23 mouse cellular contexts compared by ENCODE assay signal in the genomic region with DNA sequence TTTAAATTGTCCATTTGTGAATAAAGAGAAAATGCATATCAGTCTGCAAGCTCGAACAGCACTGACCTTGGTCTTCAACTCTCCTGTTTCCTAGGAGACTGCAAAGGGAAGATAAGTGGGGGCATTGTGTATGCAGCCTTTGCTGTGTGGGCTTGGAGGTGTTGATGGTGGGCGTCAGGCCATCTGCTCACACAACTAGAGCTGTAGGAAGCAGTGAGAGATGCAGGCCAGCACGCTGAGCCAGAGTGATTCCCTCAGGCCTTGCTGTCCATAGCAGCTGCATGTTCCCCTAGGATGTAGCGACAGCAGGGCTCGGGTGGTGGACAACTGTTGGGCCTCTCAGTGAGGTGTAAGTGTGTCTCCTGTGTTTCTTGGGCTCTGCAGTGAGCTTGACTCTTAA. TPM values are rescaled to one million over a fixed set of nuclear protein-coding genes. Genes with fewer than 3 reads are reported as not detected.
DNase-seq lines count a peak whose midpoint lies in the region; ATAC-seq and TF ChIP-seq lines count a peak whose summit lies in the region.
"Had no signal": no experiment of that assay in that cellular context is flagged by ENCODE, and none has a peak within 500 bp of the region (broad histone marks: within the 10 kb centered on the region; RNA-seq: fewer than 3 reads in every experiment).

No protein-coding gene starts in this region.

- no peak for TF ChIP-seq POLR2A in brain, embryonic 14.5 days (IDR thresholded peaks at IDR 0.05; ENCODE audit: borderline replicate concordance, extremely low read depth, insufficient read depth, insufficient read length, poor library complexity, severe bottlenecking)

- no peak for ATAC-seq in intestine, embryonic 15.5 days
- ATAC-seq: activated CD4-positive, CD25-positive, alpha-beta regulatory T cell, adult 4 months; CD4-positive, CD25-positive, alpha-beta regulatory T cell, adult 4 months; inflammation-experienced regulatory T-cells, adult 6 months; midbrain, embryonic 15.5 days had no signal

- H3K36me3 ChIP-seq in intestine, embryonic 15.5 days = no peaks in the 10 kb centered on the region
- H3K36me3 ChIP-seq: heart, embryonic 10.5 days; midbrain, embryonic 15.5 days; neural tube, embryonic 12.5 days had no signal

- no peak overlapping the region for H3K4me2 ChIP-seq in intestine, embryonic 15.5 days (replicated peaks)
- H3K4me2 ChIP-seq: midbrain, embryonic 15.5 days; neural tube, embryonic 12.5 days had no signal

- H3K9me3 ChIP-seq in intestine, embryonic 15.5 days = no peaks in the 10 kb centered on the region
- H3K9me3 ChIP-seq: heart, embryonic 10.5 days; midbrain, embryonic 15.5 days; neural tube, embryonic 12.5 days had no signal

- H3K9ac ChIP-seq in intestine, embryonic 15.5 days = no peak overlapping the region
- H3K9ac ChIP-seq: midbrain, embryonic 15.5 days; neural tube, embryonic 12.5 days had no signal

- H3K4me3 ChIP-seq in intestine, embryonic 15.5 days (replicated peaks) = no peak overlapping the region
- H3K4me3 ChIP-seq: heart, embryonic 10.5 days; midbrain, embryonic 15.5 days; neural tube, embryonic 12.5 days had no signal

- 51% methylated on average over 5 of the region's 5 CpGs for WGBS in intestine, embryonic 15.5 days

- H3K27ac ChIP-seq in intestine, embryonic 15.5 days = no peak overlapping the region
- H3K27ac ChIP-seq: heart, embryonic 10.5 days; midbrain, embryonic 15.5 days; neural tube, embryonic 12.5 days had no signal

- peak; percentile 49 for DNase-seq in brain, embryonic 14.5 days (ENCODE audit: low read depth)
- DNase-seq in frontal cortex, postnatal 10 days (ENCODE audit: low spot score in 2 of 2) = peak; percentile 57 to 70
- DNase-seq in layer of hippocampus, postnatal 36 days = peak; percentile 56 to 57
- peak; percentile 67 for DNase-seq in retina, postnatal 1 day
- DNase-seq in T-cell, adult 2 months (ENCODE audit: low spot score) = no peak
- no peak for DNase-seq in testis, postnatal 10 days (ENCODE audit: low spot score)
- no peak for DNase-seq in kidney, postnatal 4 days
- DNase-seq: cerebellum, adult 11 months; heart, postnatal 4 days; kidney, postnatal 10 days; lung, adult 18-20 months; lung, postnatal 4 days had no signal

- no peak for TF ChIP-seq CTCF in brain, embryonic 14.5 days (IDR thresholded peaks at IDR 0.05; ENCODE audit: borderline replicate concordance, extremely low read depth, insufficient read depth, insufficient read length)

- no peaks in the 10 kb centered on the region for H3K27me3 ChIP-seq in intestine, embryonic 15.5 days (replicated peaks)
- H3K27me3 ChIP-seq: midbrain, embryonic 15.5 days; neural tube, embryonic 12.5 days had no signal

- H3K4me1 ChIP-seq in intestine, embryonic 15.5 days (replicated peaks) = no peaks in the 10 kb centered on the region
- H3K4me1 ChIP-seq: heart, embryonic 10.5 days; midbrain, embryonic 15.5 days; neural tube, embryonic 12.5 days had no signal

RNA-seq across cellular contexts. Expression of a gene that starts 13.2 kb away (rescaled TPM):
- polyA plus RNA-seq in brain, embryonic 14.5 days (2012; rRNA removed) = 34.8 and 40.2 TPM in 2 replicates
- total RNA-seq in layer of hippocampus, postnatal 36 days (2021) = 10 to 100 TPM; 19.6 to 21.4 TPM
- 86.6 and 93.3 TPM in 2 replicates for polyA plus RNA-seq in intestine, embryonic 15.5 days (2015; fragmentation: Nextera tagmentation; extraction: Ambion mirVana)

RNA-seq across cellular contexts. Expression of a gene that starts 30.1 kb away (rescaled TPM):
- 12.2 and 16.5 TPM in 2 replicates for polyA plus RNA-seq in brain, embryonic 14.5 days (2012; rRNA removed)
- 100 to 1,000 TPM; 495 to 526 TPM for total RNA-seq in layer of hippocampus, postnatal 36 days (2021)
- 3.9 and 4.5 TPM in 2 replicates for polyA plus RNA-seq in intestine, embryonic 15.5 days (2015; fragmentation: Nextera tagmentation; extraction: Ambion mirVana)
- total RNA-seq: common myeloid progenitor, adult 5-6 weeks; gastrocnemius, adult 18-20 months had no signal
- polyA plus RNA-seq: activated CD4-positive, CD25-positive, alpha-beta regulatory T cell, adult 4 months; CD4-positive, CD25-positive, alpha-beta regulatory T cell, adult 4 months; inflammation-experienced regulatory T-cells, adult 6 months had no signal

RNA-seq across cellular contexts. Expression of a gene that starts 36.9 kb away (rescaled TPM):
- 0.33 and 0.59 TPM in 2 replicates for polyA plus RNA-seq in brain, embryonic 14.5 days (2012; rRNA removed)
- total RNA-seq in layer of hippocampus, postnatal 36 days (2021) = not detected
- polyA plus RNA-seq in intestine, embryonic 15.5 days (2015; fragmentation: Nextera tagmentation; extraction: Ambion mirVana) = 0.11 TPM in 1 of 2 replicates, not detected in the other
- total RNA-seq: adrenal gland, postnatal 4 days; common myeloid progenitor, adult 5-6 weeks; gastrocnemius, adult 18-20 months; heart, postnatal 4 days had no signal
- polyA plus RNA-seq: activated CD4-positive, CD25-positive, alpha-beta regulatory T cell, adult 4 months; CD4-positive, CD25-positive, alpha-beta regulatory T cell, adult 4 months; inflammation-experienced regulatory T-cells, adult 6 months; stomach, embryonic 14.5 days had no signal

RNA-seq across cellular contexts. Expression of a gene that starts 48.0 kb away (rescaled TPM):
- 0.59 and 0.75 TPM in 2 replicates for polyA plus RNA-seq in brain, embryonic 14.5 days (2012; rRNA removed)
- under 1 TPM in 1 of 2 experiments, not detected in 1; 0.42 TPM for total RNA-seq in layer of hippocampus, postnatal 36 days (2021)
- polyA plus RNA-seq in intestine, embryonic 15.5 days (2015; fragmentation: Nextera tagmentation; extraction: Ambion mirVana) = 0.27 and 0.44 TPM in 2 replicates
- total RNA-seq: common myeloid progenitor, adult 5-6 weeks; gastrocnemius, adult 18-20 months; heart, postnatal 4 days had no signal
- polyA plus RNA-seq: inflammation-experienced regulatory T-cells, adult 6 months had no signal

RNA-seq across cellular contexts. Expression of a gene that starts 48.3 kb away (rescaled TPM):
- polyA plus RNA-seq in brain, embryonic 14.5 days (2012; rRNA removed) = 0.22 TPM in 1 of 2 replicates, not detected in the other
- 10 to 100 TPM; 13.4 to 14.5 TPM for total RNA-seq in layer of hippocampus, postnatal 36 days (2021)
- not detected in 2 replicates for polyA plus RNA-seq in intestine, embryonic 15.5 days (2015; fragmentation: Nextera tagmentation; extraction: Ambion mirVana)
- total RNA-seq: common myeloid progenitor, adult 5-6 weeks had no signal
- polyA plus RNA-seq: activated CD4-positive, CD25-positive, alpha-beta regulatory T cell, adult 4 months; CD4-positive, CD25-positive, alpha-beta regulatory T cell, adult 4 months; inflammation-experienced regulatory T-cells, adult 6 months; midbrain, embryonic 15.5 days; stomach, embryonic 14.5 days had no signal

Comparison
In these comparisons a context has a peak if more than half of its experiments do, and no peak if none do; other contexts are left out.
1. DNase-seq: peak in brain, embryonic 14.5 days (single experiment), frontal cortex, postnatal 10 days (2 of 2), layer of hippocampus, postnatal 36 days (2 of 2) and retina, postnatal 1 day (single experiment); none in T-cell, adult 2 months (single experiment), testis, postnatal 10 days (single experiment) and kidney, postnatal 4 days (0 of 2).